Mouse (Mus musculus) bone marrow macrophage, adult 2 months (primary cell): ENCODE results near the gene Pgrmc2.

Experiments
- CTCF ChIP-seq: IDR thresholded peaks from 2 replicates; pipeline ENCODE4 v1.5.1; 2012; ENCODE audit warnings: low read depth, mild to moderate bottlenecking, low read length, moderate library complexity
- POLR2A ChIP-seq: IDR thresholded peaks from 2 replicates; pipeline ENCODE4 v1.6.1; 2012; ENCODE audit warnings: mild to moderate bottlenecking, low read depth, low read length, borderline replicate concordance

DNA sequence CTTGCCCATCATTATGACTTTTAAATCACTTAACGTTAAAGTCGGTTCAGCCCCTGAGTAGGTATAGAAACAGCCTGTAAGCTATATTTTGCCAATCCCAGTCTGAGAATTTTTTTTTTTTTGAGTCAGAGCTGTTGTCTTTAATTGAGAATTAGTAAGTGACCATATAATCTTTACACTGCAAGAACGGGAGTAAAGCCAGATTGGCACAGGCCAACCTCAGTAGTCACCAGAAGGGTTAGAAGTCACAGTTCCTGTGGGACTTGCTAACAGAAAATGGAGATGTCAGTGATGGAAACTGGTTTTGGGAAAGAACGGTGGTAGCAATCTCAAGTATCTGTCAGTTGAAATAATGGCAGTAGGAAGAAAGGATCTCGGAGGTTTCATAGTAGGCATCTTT lies 1.6 kb upstream of the Pgrmc2 start:
- TF ChIP-seq CTCF (no peak), POLR2A (no peak)
